Mouse (Mus musculus) lung, postnatal 10 days (tissue): ENCODE results near the gene Strbp.
A peak's percentile ranks its signal among the peaks of the same experiment; 100 is the strongest.
"Not testable (repeated sequence)": the region's sequence is repeated elsewhere in the genome, so short reads cannot be mapped to it uniquely, and the experiment has no call there.

Experiments
- DNase-seq: peaks from one replicate; pipeline ENCODE4 v3.0.0; 2021

Gene Strbp

GRCm38 (mm10) chr2:37518561-37519285 lies 184.9 kb downstream of the Strbp start:
- no peak for DNase-seq

- peak; percentile 26 for DNase-seq
These were observed 186.7 kb downstream of the Strbp start for GRCm38 (mm10) chr2:37516922-37517462.

- DNase-seq: peak; percentile 3
These were observed 187.5 kb downstream of the Strbp start, which contains the start of gene Gpr21 for GRCm38 (mm10) chr2:37516030-37516710. Gene Gpr21, plus strand, starts transcription at chr2:37516332.

GRCm38 (mm10) chr2:37511134-37511901 lies 192.3 kb downstream of the Strbp start:
- DNase-seq: no peak

- not testable (repeated sequence) for DNase-seq
These were observed 197.8 kb downstream of the Strbp start for GRCm38 (mm10) chr2:37505856-37506255.

GRCm38 (mm10) chr2:37497321-37497720 lies 206.3 kb downstream of the Strbp start:
- no peak for DNase-seq

- DNase-seq: no peak
These were observed 214.7 kb downstream of the Strbp start for GRCm38 (mm10) chr2:37488956-37489355.

GRCm38 (mm10) chr2:37486408-37486807 lies 217.3 kb downstream of the Strbp start:
- no peak for DNase-seq

- DNase-seq: peak; percentile 69
These were observed 218.3 kb downstream of the Strbp start for GRCm38 (mm10) chr2:37485370-37485769.

GRCm38 (mm10) chr2:37484165-37484564 lies 219.5 kb downstream of the Strbp start:
- no peak for DNase-seq

GRCm38 (mm10) chr2:37480039-37480438 lies 223.6 kb downstream of the Strbp start:
- DNase-seq: no peak

GRCm38 (mm10) chr2:37479559-37479958 lies 224.1 kb downstream of the Strbp start:
- no peak for DNase-seq

GRCm38 (mm10) chr2:37466266-37466665 lies 237.4 kb downstream of the Strbp start:
- DNase-seq: no peak

GRCm38 (mm10) chr2:37460707-37461106 lies 243.0 kb downstream of the Strbp start:
- no peak for DNase-seq

- DNase-seq: no peak
These were observed 251.3 kb downstream of the Strbp start for GRCm38 (mm10) chr2:37452376-37452760.

GRCm38 (mm10) chr2:37451667-37452375 lies 251.8 kb downstream of the Strbp start:
- DNase-seq: peak; percentile 97

GRCm38 (mm10) chr2:37442611-37443591 lies 260.8 kb downstream of the Strbp start, which contains the start of the genes Zbtb26, Zbtb6 and Rabgap1:
Gene Zbtb26, minus strand, starts transcription at chr2:37443135.
Gene Zbtb6, minus strand, starts transcription at chr2:37443171.
Gene Rabgap1, plus strand, starts transcription at chr2:37443279.
- DNase-seq: peak; percentile 98
